Mouse (Mus musculus) hindbrain, embryonic 10.5 days (tissue): Measurements from ENCODE around the gene Ctsj. TPM values are rescaled to one million over a fixed set of nuclear protein-coding genes. Genes with fewer than 3 reads are reported as not detected.
"Not testable (repeated sequence)": the region's sequence is repeated elsewhere in the genome, so short reads cannot be mapped to it uniquely, and the experiment has no call there.

Experiments used
- DNase-seq: peaks from one replicate; pipeline ENCODE4 v3.0.0-alpha.2; 2017; ENCODE audit warnings: low spot score
- H3K27ac ChIP-seq: fragments of 300-500 bp; sonication (generic); 2 replicates; pipeline ENCODE4 v1.5.1; 2016; ENCODE audit warnings: mild to moderate bottlenecking, moderate library complexity
- H3K27me3 ChIP-seq: fragments of 300-500 bp; sonication (generic); 2 replicates; pipeline ENCODE4 v1.6.1; 2016; ENCODE audit warnings: mild to moderate bottlenecking; ENCODE audit not compliant: poor library complexity, insufficient read depth, severe bottlenecking
- H3K36me3 ChIP-seq: fragments of 300-500 bp; sonication (generic); 2 replicates; pipeline ENCODE4 v1.6.1; 2016; ENCODE audit warnings: mild to moderate bottlenecking, moderate library complexity
- H3K4me1 ChIP-seq: fragments of 300-500 bp; sonication (generic); replicated peaks from 2 replicates; pipeline ENCODE4 v1.6.1; 2016; ENCODE audit warnings: mild to moderate bottlenecking
- H3K4me3 ChIP-seq: fragments of 300-500 bp; sonication (generic); 2 replicates; pipeline ENCODE4 v1.5.1; 2016; ENCODE audit warnings: mild to moderate bottlenecking, moderate library complexity
- H3K9me3 ChIP-seq: fragments of 300-500 bp; sonication (generic); 2 replicates; pipeline ENCODE4 v1.6.1; 2016; ENCODE audit warnings: mild to moderate bottlenecking, moderate library complexity
- WGBS: fragments of 180-500 bp; shearing (Covaris S2); methylation state at CpG from one replicate; pipeline ENCODE4 v1.1.7; 2016; 5-methylcytosine and 5-hydroxymethylcytosine counted together
- polyA plus RNA-seq: library from polyadenylated mRNA; unstranded; fragments of >200 nt; fragmentation: Nextera tagmentation; extraction: Ambion mirVana; gene quantifications from 2 replicates; pipeline ENCODE4 v1.2.1, GENCODE M21; 2016

The Ctsj gene
- not detected in 2 replicates for polyA plus RNA-seq

- WGBS: 75% methylated on average over 3 of the region's 3 CpGs
- no peak within 1 kb of the TSS for H3K27ac ChIP-seq
- peaks cover 47% of the 10 kb centered on the region for H3K9me3 ChIP-seq
- DNase-seq: no peak
- no peaks in the 10 kb centered on the region for H3K4me1 ChIP-seq
- no peaks in the 10 kb centered on the region for H3K27me3 ChIP-seq
- no peak within 1 kb of the TSS for H3K4me3 ChIP-seq
- H3K36me3 ChIP-seq: no peaks in the 10 kb centered on the region
Observed at GRCm38 (mm10) chr13:61005859-61006258, at the start of gene Ctsj. Gene Ctsj, minus strand, starts transcription at chr13:61005959.

GRCm38 (mm10) chr13:61040531-61040930, 34.8 kb upstream of the Ctsj start, which contains the start of gene Ctsq:
Gene Ctsq, minus strand, starts transcription at chr13:61040631.
- Histone ChIP-seq H3K27me3 (no peaks in the 10 kb centered on the region), H3K4me3 (no peak within 1 kb of the TSS), H3K9me3 (peaks cover 39% of the 10 kb centered on the region), H3K4me1 (no peaks in the 10 kb centered on the region), H3K36me3 (no peaks in the 10 kb centered on the region), H3K27ac (no peak within 1 kb of the TSS)
- 59% methylated on average over 3 of the region's 3 CpGs for WGBS
- no peak for DNase-seq

DNA sequence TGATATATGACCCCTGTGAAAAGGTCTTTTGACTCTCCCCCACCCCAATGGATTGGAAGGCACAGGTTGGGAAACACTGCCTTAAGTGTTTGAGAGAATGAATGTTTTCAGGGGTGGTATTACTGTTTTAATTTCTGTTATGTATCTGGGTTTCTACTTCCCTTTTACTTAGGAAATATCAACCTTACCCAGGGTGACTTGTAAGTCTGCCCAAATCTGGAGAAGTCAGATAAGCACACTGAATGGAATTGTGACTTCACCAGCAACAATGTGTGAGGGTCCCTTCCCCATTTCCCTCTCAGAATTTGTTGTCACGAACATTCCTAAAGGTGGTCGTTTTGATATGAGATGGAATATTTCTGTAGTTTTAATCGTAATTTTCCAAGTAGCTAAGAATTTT, 17.0 kb upstream of the Ctsj start:
- WGBS: 90% methylated on average over 3 of the region's 3 CpGs
- Histone ChIP-seq H3K4me3 (no peak overlapping the region), H3K27ac (no peak overlapping the region), H3K27me3 (no peaks in the 10 kb centered on the region), H3K36me3 (no peaks in the 10 kb centered on the region), H3K4me1 (no peaks in the 10 kb centered on the region), H3K9me3 (peaks cover 62% of the 10 kb centered on the region)
- DNase-seq: no peak

- H3K9me3 ChIP-seq: peaks cover 58% of the 10 kb centered on the region
- H3K4me3 ChIP-seq: no peak overlapping the region
- H3K27me3 ChIP-seq: no peaks in the 10 kb centered on the region
- H3K4me1 ChIP-seq: no peaks in the 10 kb centered on the region
- WGBS: 80% methylated on average over 6 of the region's 6 CpGs
- no peak for DNase-seq
- no peak overlapping the region for H3K27ac ChIP-seq
- H3K36me3 ChIP-seq: no peaks in the 10 kb centered on the region
Observed at GRCm38 (mm10) chr13:61021844-61022243, 16.1 kb upstream of the Ctsj start.

- Histone ChIP-seq H3K27me3 (no peaks in the 10 kb centered on the region), H3K36me3 (no peaks in the 10 kb centered on the region), H3K4me3 (no peak overlapping the region), H3K4me1 (no peaks in the 10 kb centered on the region), H3K9me3 (peaks cover 44% of the 10 kb centered on the region), H3K27ac (no peak overlapping the region)
- no peak for DNase-seq
- 81% methylated on average over 4 of the region's 4 CpGs for WGBS
Observed at GRCm38 (mm10) chr13:61010171-61010570, 4.4 kb upstream of the Ctsj start.

GRCm38 (mm10) chr13:60997600-60997999, 8.2 kb downstream of the Ctsj start:
- DNase-seq: no peak
- Histone ChIP-seq H3K27ac (no peak overlapping the region), H3K36me3 (no peaks in the 10 kb centered on the region), H3K27me3 (no peaks in the 10 kb centered on the region), H3K4me3 (no peak overlapping the region), H3K9me3 (peaks cover 49% of the 10 kb centered on the region), H3K4me1 (no peaks in the 10 kb centered on the region)
- 70% methylated on average over 2 of the region's 2 CpGs for WGBS

- 71% methylated on average over 5 of the region's 5 CpGs for WGBS
- H3K27me3 ChIP-seq, DNase-seq, H3K4me1 ChIP-seq, H3K9me3 ChIP-seq, H3K36me3 ChIP-seq, H3K4me3 ChIP-seq, H3K27ac ChIP-seq: not testable (repeated sequence)
Observed at GRCm38 (mm10) chr13:60986915-60987314, 18.8 kb downstream of the Ctsj start.

DNA sequence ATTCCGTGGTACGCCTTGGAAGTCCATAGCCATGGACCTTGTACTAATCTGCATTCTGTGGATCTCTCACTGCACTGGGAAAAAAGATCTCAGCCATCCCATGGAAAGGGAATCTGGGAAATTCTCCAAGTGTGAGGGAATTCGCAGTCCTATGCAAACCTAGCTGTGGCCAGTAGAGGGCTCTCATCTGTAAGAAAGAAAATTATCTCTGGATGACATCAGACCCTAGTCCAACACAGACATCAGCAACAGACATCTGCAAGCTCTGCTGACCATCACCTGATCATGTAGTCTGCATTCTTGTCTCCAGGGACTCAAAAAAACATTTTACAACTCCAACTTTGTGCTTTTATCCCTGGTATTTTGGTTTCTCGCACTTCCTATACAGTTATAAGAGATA, 33.4 kb downstream of the Ctsj start:
- not testable (repeated sequence) for H3K9me3 ChIP-seq, H3K27me3 ChIP-seq, H3K27ac ChIP-seq, DNase-seq, H3K4me1 ChIP-seq, H3K36me3 ChIP-seq, H3K4me3 ChIP-seq
- WGBS: 73% methylated on average over 4 of the region's 4 CpGs

- not testable (repeated sequence) for DNase-seq, H3K27ac ChIP-seq, H3K4me3 ChIP-seq, H3K36me3 ChIP-seq, H3K27me3 ChIP-seq, H3K4me1 ChIP-seq
- 32% methylated on average over 4 of the region's 5 CpGs for WGBS
- H3K9me3 ChIP-seq: peaks cover 24% of the 10 kb centered on the region
Observed at GRCm38 (mm10) chr13:60963985-60964384, 41.8 kb downstream of the Ctsj start.

GRCm38 (mm10) chr13:60961706-60962105, 44.1 kb downstream of the Ctsj start:
- peaks cover 39% of the 10 kb centered on the region for H3K9me3 ChIP-seq
- no peaks in the 10 kb centered on the region for H3K36me3 ChIP-seq
- no peaks in the 10 kb centered on the region for H3K4me1 ChIP-seq
- no peaks in the 10 kb centered on the region for H3K27me3 ChIP-seq
- WGBS: 76% methylated on average over 5 of the region's 5 CpGs
- H3K27ac ChIP-seq: no peak overlapping the region
- DNase-seq: no peak
- H3K4me3 ChIP-seq: no peak overlapping the region

Other genes with a start within 250 kb of the Ctsj start
- gene BC051665, start 219.6 kb downstream of the Ctsj start, polyA plus RNA-seq: not detected in 2 replicates
- not detected in 2 replicates for gene Ctsll3, start 203.1 kb downstream of the Ctsj start, polyA plus RNA-seq
- 0.11 TPM in 1 of 2 replicates, not detected in the other for gene 4930486L24Rik, start 141.5 kb downstream of the Ctsj start, polyA plus RNA-seq
- 0.24 TPM in 1 of 2 replicates, not detected in the other for gene Gm49392, start 109.1 kb downstream of the Ctsj start, polyA plus RNA-seq
- gene Ctla2b, start 108.5 kb downstream of the Ctsj start, polyA plus RNA-seq: 1.3 and 2.2 TPM in 2 replicates
- gene Tpbpb, start 101.1 kb downstream of the Ctsj start, polyA plus RNA-seq: not detected in 2 replicates
- gene Gm49393, start 70.4 kb downstream of the Ctsj start, polyA plus RNA-seq: not detected in 2 replicates
- 1.1 and 1.8 TPM in 2 replicates for gene Gm49391, start 69.4 kb downstream of the Ctsj start, polyA plus RNA-seq
- 12.6 and 13.7 TPM in 2 replicates for gene Ctla2a, start 69.3 kb downstream of the Ctsj start, polyA plus RNA-seq
- gene Tpbpa, start 64.0 kb downstream of the Ctsj start, polyA plus RNA-seq: not detected in 2 replicates
- not detected in 2 replicates for gene Ctsq, start 34.7 kb upstream of the Ctsj start, polyA plus RNA-seq
- not detected in 2 replicates for gene Ctsr, start 158.3 kb upstream of the Ctsj start, polyA plus RNA-seq
- gene Cts6, start 197.5 kb upstream of the Ctsj start, polyA plus RNA-seq: not detected in 2 replicates
- not detected in 2 replicates for gene Cts8, start 249.4 kb upstream of the Ctsj start, polyA plus RNA-seq